Mouse (Mus musculus): Measurements from ENCODE around the gene Vmn2r2. TPM values are rescaled to one million over a fixed set of nuclear protein-coding genes. Genes with fewer than 3 reads are reported as not detected.

Vmn2r2 gene
- not detected in 2 replicates for polyA plus RNA-seq (2012; rRNA removed)

GRCm38 (mm10) chr3:64141878-64142508 is at the start of gene Vmn2r2:
TSS of gene Vmn2r2 (minus strand) at chr3:64141928.
- no peak for DNase-seq (ENCODE audit: low read depth)

DNA sequence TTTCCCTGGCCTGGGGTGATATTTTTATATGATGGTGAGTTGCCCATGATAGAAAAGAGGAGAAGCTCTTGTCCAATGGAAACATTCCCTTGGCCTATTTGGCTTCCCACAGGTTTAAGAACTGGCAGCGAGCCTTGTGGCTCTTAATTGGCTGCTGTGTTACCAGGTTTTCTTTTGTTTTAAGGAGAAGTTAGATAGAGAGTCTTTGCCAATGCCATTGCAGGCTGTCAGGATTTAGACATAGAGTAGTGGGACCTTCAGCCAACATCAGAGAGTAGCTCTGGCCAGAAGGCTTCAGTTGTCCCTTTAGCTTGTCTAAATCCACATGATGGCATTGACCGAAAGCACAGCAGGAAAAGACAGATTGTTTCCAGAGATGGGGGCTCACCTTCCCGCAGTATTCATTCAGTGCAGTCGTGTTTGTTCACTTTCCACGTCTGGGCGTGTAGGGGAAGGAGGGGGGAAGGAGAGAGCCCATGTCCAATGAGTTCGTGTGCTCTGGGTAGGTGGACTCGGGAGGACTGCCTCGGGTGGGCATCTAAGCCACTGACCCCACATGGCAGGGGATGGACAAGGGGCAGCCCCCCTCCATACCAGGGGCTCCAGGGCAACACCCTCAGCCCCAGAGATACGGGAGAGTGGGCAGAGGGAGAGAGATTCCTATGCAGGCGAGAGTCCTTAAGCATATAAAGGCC is 28.2 kb downstream of the Vmn2r2 start:
- DNase-seq (ENCODE audit: low read depth) = no peak

DNA sequence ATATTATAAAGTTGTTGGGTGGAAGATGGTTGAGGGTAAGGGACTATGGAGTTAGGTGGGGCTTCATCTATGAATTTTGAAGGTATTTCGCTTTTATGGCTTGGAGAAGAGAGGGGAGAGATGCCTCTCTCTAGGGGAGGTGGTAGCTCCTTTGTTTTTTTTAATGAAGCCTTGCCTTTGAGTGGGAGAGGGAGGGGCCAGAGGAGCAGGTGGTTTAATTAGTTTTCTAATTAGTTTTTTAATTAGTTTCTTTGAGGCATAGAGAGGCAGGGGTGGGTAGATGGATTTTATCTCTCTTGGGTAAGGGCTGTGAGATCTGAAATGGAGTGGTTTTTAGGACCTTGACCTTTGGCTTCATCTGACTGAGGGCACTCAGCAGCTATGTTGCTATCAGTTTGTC is 29.0 kb downstream of the Vmn2r2 start:
- DNase-seq (ENCODE audit: low read depth) = no peak

DNA sequence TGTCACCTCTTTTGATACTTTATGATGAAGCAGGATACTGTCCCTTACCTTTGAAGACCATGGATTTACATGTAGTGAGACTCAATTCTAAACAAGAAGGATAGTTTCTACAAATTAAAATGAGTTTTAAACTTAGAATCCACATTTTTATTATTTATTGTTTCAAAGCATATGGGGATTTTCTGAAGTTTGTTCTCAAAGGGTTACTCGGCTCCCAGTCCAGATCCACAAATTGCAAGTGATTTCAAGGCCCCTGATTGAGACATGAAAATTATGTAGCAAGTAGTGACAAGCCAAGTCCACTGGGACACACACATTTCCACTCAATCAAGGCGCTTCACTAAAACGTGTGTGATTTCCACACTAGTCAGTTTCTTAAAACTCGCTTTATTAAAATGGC is 60.5 kb downstream of the Vmn2r2 start, which contains the start of gene Vmn2r1:
Vmn2r1 (plus strand) TSS at position 301 of the 400 bp plus-strand sequence.
- DNase-seq (ENCODE audit: low read depth) = no peak

Other genes with a start within 250 kb of the Vmn2r2 start
- gene Plch1, start 242.5 kb downstream of the Vmn2r2 start, polyA plus RNA-seq (2012; rRNA removed) = 4.4 and 5.7 TPM in 2 replicates
- gene E130311K13Rik, start 212.5 kb downstream of the Vmn2r2 start, polyA plus RNA-seq (2012; rRNA removed) = 2.4 and 3.9 TPM in 2 replicates
- gene Slc33a1, start 177.2 kb downstream of the Vmn2r2 start, polyA plus RNA-seq (2012; rRNA removed) = 29.1 and 36.3 TPM in 2 replicates
- gene Gmps, start 165.8 kb downstream of the Vmn2r2 start, polyA plus RNA-seq (2012; rRNA removed) = 4.8 and 5.6 TPM in 2 replicates
- gene Vmn2r1, start 60.4 kb downstream of the Vmn2r2 start, polyA plus RNA-seq (2012; rRNA removed) = 0.04 and 0.09 TPM in 2 replicates
- not detected in 2 replicates for gene Vmn2r3, start 147.8 kb upstream of the Vmn2r2 start, polyA plus RNA-seq (2012; rRNA removed)